Comparison of ENCODE assay signal across 9 mouse cellular contexts in the genomic region with DNA sequence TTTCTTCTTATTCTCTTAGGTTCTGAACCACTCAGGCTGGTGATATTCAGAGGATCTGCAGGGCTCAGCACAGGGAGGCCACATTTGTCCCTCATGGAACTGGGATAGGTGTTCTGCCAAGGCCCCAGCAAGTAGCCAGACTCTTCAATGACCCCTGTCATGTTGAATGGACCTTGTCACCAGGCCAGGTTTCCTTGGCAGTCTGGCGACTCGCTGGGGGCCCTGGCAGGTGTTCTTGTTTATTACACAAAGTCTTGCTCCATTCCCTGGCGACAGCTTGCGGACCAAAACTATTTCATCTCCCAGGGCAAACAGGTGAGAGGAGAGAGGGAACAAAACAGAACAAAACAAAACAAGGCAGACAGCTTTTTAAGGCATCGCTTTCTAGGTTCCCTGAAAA. TPM values are rescaled to one million over a fixed set of nuclear protein-coding genes. Genes with fewer than 3 reads are reported as not detected.
DNase-seq lines count a peak whose midpoint lies in the region; ATAC-seq and TF ChIP-seq lines count a peak whose summit lies in the region.
"Had no signal": no experiment of that assay in that cellular context is flagged by ENCODE, and none has a peak within 500 bp of the region (broad histone marks: within the 10 kb centered on the region; RNA-seq: fewer than 3 reads in every experiment).

No protein-coding gene starts in this region.

- no peak overlapping the region for H3K27ac ChIP-seq in kidney, embryonic 15.5 days
- no peak overlapping the region for H3K27ac ChIP-seq in midbrain, postnatal 0 days (ENCODE audit: low read depth, low read length)
- H3K27ac ChIP-seq: limb, embryonic 13.5 days had no signal

- H3K9me3 ChIP-seq in kidney, embryonic 15.5 days (replicated peaks), result no peaks in the 10 kb centered on the region
- 0 out of 2 replicates have a peak, but pooled peaks cover 2% of the 10 kb centered on the region for H3K9me3 ChIP-seq in midbrain, postnatal 0 days (ENCODE audit: low read length)
- H3K9me3 ChIP-seq: limb, embryonic 13.5 days had no signal

- peak; percentile 75 for DNase-seq in kidney, adult 18-20 months
- DNase-seq in cerebellum, adult 11 months, result peak; percentile 67
- peak; percentile 78 for DNase-seq in gastrocnemius, postnatal 14 days
- peak; percentile 48 for DNase-seq in layer of hippocampus, adult 9-11 months
- DNase-seq in midbrain, postnatal 0 days (ENCODE audit: low spot score), result peak; percentile 70
- DNase-seq in thymus, postnatal 36 days, result no peak
- no peak for DNase-seq in embryo, embryonic 11 days

- H3K36me3 ChIP-seq in kidney, embryonic 15.5 days, result no peaks in the 10 kb centered on the region
- no peaks in the 10 kb centered on the region for H3K36me3 ChIP-seq in midbrain, postnatal 0 days (ENCODE audit: insufficient read depth, low read length)
- H3K36me3 ChIP-seq: limb, embryonic 13.5 days had no signal

- H3K9ac ChIP-seq in kidney, embryonic 15.5 days, result no peak overlapping the region
- H3K9ac ChIP-seq in midbrain, postnatal 0 days (replicated peaks; ENCODE audit: low read length, poor library complexity, severe bottlenecking), result no peak overlapping the region
- H3K9ac ChIP-seq: limb, embryonic 13.5 days had no signal

- intact Hi-C loops in gastrocnemius, postnatal 14 days (cut with DNase I; ENCODE audit: low total_unique reads), result no loop called here

- H3K27me3 ChIP-seq in kidney, embryonic 15.5 days, result no peaks in the 10 kb centered on the region
- H3K27me3 ChIP-seq in midbrain, postnatal 0 days (ENCODE audit: insufficient read depth, low read length), result no peaks in the 10 kb centered on the region
- H3K27me3 ChIP-seq: limb, embryonic 13.5 days had no signal

- no peak overlapping the region for H3K4me3 ChIP-seq in kidney, embryonic 15.5 days (replicated peaks)
- H3K4me3 ChIP-seq in midbrain, postnatal 0 days (ENCODE audit: low read depth, low read length), result no peak overlapping the region
- H3K4me3 ChIP-seq: limb, embryonic 13.5 days had no signal

- no peaks in the 10 kb centered on the region for H3K4me1 ChIP-seq in kidney, embryonic 15.5 days
- no peaks in the 10 kb centered on the region for H3K4me1 ChIP-seq in midbrain, postnatal 0 days (ENCODE audit: insufficient read depth, low read length)
- H3K4me1 ChIP-seq: limb, embryonic 13.5 days had no signal

- 60% methylated on average over 5 of the region's 5 CpGs for WGBS in kidney, embryonic 15.5 days
- 59% methylated on average over 5 of the region's 5 CpGs for WGBS in midbrain, postnatal 0 days

- TF ChIP-seq CTCF in midbrain, postnatal 0 days (IDR thresholded peaks at IDR 0.05), result no peak

- ATAC-seq in kidney, embryonic 15.5 days (replicated peaks; ENCODE audit: low FRiP score), result no peak
- ATAC-seq in midbrain, postnatal 0 days (ENCODE audit: low FRiP score), result peak; percentile 71

- no peak overlapping the region for H3K4me2 ChIP-seq in kidney, embryonic 15.5 days
- H3K4me2 ChIP-seq in midbrain, postnatal 0 days (ENCODE audit: low read depth, low read length, poor library complexity, severe bottlenecking), result no peak overlapping the region
- H3K4me2 ChIP-seq: limb, embryonic 13.5 days had no signal

RNA-seq across cellular contexts. Expression of a gene that starts 57.7 kb away (rescaled TPM):
- polyA plus RNA-seq in kidney, embryonic 15.5 days (2015; fragmentation: Nextera tagmentation; extraction: Ambion mirVana), result 88.1 and 104 TPM in 2 replicates
- 100 to 1,000 TPM; 166 to 200 TPM for total RNA-seq in gastrocnemius, postnatal 14 days (2021)
- total RNA-seq in midbrain, postnatal 0 days (2014; rRNA removed), result 99.1 and 147 TPM in 2 replicates
- polyA plus RNA-seq in midbrain, postnatal 0 days (2015; fragmentation: Nextera tagmentation; extraction: Ambion mirVana), result 120 and 123 TPM in 2 replicates

Comparison
In these comparisons a context has a peak if more than half of its experiments do, and no peak if none do; other contexts are left out.
1. DNase-seq: peak in kidney, adult 18-20 months (single experiment), cerebellum, adult 11 months (single experiment), gastrocnemius, postnatal 14 days (single experiment), layer of hippocampus, adult 9-11 months (single experiment) and midbrain, postnatal 0 days (single experiment); none in thymus, postnatal 36 days (0 of 2) and embryo, embryonic 11 days (single experiment).